Mouse (Mus musculus) 416B (cell line): Measurements from ENCODE around the gene Arhgef28.
A peak's percentile ranks its signal among the peaks of the same experiment; 100 is the strongest.

Experiments
- DNase-seq: peaks from one replicate; pipeline ENCODE4 v3.0.0; 2011; ENCODE audit warnings: low read depth

Gene Arhgef28

DNA sequence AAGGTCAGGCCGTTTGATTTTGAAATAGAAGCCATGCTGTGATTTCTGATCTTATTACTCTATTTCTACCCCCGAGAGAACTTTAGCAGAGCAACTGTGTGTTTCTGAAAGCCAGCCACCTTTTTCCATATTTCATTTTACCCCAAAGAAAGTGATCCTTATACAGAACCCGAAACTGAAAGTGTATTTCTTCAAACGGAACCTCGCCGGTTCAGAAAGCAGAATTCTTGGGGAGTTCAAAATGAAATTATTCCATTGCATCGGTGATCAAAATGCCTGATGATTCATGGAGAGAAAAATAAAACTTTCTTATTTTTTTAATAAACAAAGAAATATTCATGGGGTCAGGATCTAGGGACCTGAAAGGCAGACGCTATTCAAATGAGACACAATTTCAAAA lies 303.4 kb downstream of the Arhgef28 start:
- DNase-seq, result no peak

DNA sequence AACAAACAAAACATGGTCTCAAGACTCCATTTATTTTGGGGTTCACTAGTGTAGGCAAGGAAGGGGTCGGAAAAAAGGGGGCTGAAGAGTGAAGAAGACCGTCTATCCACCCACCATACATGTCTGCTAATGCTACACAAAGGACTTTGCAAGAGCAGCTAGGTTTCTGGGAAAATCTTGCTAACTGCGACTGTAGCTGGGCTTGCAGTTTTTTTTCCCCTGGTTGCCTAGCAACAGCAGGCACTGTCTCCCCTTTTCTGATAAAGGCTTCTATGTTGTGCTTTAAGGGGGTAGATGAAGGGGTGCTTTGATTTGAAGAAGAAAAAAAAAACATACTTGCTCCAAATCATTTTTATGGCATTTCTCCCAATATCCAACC lies 305.9 kb downstream of the Arhgef28 start:
- no peak for DNase-seq

DNA sequence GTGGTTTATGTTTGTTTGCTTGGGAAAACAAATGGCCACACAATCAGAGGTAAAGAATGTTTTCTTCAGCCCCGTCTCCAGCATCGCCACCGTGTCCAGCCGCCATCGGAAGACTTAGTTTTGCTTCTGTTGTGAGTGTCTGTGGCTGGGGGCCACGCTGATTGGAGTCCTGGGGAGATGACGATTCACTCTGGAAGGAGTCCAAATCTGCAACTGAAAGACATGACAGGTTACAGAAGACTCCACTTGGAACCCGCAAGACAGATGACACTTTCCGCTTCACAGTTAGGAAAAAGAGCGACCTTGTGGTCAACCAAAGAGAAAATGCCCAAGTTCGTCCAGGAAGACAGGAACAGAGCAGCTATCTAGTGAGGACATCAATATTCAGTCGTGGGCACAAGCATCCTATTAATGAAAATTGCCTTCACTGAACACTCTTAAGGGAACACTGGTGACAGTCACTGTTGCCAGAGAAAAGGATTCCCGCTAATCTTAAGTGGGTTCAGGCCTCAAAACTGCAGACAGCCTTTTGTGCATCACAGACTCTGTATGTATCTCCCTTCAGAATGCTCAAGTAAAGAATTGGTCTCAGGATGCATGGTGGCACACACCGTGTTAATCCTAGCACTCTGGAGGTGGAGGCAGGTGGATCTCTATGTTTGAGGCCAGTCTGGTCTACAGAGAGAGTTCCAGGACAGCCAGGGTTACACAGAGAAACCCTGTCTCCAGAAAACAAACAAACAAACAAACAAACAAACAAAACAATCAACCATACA lies 306.4 kb downstream of the Arhgef28 start:
- DNase-seq, result no peak

DNA sequence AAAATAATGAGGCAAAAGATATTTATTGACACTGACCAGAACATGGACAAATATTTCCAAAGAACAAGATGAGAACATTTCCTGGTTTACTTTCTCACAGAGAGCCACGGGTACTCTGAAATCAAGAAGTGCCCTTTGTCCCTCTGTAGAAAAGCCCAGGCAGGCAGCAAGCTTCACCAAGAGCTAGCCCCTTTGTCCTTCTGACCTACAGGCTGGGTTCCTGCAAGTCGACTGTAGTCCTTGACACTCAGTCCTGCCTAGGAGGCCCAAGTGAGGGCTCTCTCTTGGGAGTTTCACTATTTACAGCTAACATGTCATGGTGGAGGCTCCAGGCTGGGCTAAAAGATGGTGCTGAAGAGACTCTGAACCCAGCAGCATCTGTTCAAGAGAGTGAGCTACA lies 307.6 kb downstream of the Arhgef28 start:
- no peak for DNase-seq

DNA sequence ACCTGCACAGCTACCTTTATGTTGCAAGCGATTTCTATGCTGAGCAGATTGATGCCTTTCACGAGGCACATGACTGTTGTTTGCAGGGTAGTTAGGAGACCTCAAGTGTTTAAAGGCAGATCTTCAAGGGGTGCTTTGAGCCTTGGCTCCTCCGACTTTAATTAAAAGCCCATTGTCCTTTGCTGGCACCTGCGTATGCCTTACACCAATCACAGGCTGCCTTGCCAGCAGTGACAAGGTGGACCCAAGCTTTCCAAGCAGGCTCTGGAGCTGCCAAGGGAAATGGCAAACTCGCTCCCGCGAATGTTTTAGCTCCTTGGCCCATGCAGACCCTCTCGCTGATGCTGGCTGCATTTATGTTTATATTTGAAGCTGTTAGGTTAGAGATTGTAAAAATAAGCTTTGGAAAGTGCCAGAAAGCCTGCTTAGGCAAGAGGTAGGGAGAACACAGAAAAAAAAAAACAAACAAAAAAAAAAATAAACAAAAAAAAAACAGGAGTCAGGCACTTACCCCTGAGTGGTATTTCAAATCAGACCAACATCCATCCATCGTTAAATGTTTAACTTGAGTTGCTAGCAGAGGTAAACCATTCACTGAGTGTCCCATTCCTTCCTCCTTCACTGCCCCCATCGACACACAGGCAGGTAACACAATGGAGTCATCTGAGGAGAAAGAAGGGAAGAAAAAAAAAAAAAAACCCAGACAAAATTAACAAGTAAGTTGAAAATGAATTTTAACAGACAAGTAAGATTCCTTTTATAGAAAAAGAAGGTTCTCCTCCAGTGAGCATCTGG lies 313.0 kb downstream of the Arhgef28 start:
- no peak for DNase-seq

DNA sequence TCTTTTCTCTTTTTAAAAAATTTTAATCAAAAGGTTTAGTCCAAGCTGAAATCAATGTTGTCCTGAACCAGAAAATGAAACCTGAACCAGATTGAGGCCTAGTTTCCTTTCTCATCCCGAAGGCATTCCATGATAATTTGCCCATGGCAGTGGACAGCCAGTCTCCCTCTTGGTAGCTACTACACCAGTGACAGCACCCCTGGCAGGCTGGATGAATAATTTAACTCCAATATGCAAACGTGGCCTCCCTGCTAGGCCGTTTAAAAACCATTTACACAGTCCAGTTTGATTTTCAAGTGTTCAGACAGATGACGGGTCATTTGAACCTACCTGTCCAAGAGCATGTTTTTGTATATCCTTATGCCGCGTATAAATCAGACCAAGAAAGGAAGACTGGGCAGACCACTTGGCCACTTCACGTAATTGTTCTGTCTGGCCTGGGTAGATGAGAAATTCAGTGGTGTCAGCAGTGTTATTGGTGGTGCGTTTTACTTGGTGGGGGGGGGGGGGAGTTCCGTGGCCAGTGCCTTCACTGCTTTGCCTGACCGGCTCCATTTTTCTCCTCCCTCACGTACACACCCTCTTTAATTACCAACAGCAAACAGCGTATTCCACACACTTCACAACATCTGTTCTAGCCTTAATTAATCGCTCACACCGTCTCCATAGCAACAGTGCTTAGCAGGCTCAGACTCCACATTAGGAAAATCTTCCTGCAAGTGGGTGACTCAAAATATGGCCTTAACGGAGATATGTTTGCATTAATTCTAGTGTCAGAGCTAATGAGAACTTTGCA lies 314.0 kb downstream of the Arhgef28 start:
- DNase-seq, result no peak

DNA sequence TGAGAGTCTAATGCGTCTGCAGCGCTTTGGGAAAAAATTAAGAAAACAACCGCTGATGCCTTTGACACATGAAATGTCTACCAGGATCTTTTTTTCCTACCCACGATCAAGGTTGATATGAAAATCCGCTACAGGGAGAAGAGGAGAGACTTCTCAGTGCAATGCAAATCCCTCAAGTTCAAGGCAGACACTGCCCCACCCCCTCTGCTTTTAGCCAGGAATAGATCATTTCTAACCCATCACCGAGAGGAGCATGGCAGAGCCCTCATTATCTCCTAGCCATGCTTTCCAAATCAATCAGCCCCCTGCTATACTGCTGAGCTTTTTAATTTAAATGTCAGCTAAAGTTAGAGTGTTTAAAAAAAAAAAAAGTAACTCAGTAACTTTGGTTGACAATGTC lies 318.2 kb downstream of the Arhgef28 start:
- no peak for DNase-seq

DNA sequence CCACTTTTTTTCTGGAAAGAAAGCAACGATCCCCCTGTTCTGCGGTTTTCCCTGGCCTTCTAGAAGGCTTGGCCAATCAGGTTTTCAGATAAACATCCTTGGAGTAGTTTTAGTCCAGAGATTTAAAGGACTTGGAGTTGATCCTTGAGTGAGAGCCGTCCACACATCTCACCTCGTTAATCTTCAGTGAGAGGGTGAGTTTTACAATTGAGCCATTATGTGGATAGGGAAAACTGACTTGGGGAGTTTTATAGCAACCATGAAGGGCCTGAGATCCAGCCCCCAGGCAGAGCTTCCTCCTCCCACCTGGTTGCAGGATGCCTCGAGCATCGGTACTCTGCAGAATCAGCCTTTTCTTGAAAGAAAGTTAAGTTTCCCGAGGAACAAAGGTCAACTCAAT lies 318.7 kb downstream of the Arhgef28 start:
- DNase-seq, result no peak

DNA sequence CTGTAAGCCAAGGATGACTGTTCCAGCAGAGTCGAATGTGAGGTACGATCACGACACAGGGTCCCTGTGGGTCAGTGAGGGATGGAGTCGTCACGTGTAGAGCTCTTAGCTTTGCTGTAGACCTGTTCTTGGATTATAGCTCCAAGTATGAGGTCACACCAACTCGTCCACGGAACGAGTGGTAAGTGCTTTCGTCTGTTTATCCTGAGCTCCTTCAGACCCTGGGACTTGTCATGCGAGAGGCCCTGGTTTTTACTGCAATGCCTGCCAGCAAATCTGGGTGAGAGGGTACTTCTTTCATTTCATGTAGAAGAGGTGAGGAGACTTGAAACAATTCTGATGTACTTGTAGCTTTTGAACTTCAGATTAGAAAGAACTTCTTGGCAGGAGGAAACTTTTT lies 322.6 kb downstream of the Arhgef28 start:
- DNase-seq, result no peak

DNA sequence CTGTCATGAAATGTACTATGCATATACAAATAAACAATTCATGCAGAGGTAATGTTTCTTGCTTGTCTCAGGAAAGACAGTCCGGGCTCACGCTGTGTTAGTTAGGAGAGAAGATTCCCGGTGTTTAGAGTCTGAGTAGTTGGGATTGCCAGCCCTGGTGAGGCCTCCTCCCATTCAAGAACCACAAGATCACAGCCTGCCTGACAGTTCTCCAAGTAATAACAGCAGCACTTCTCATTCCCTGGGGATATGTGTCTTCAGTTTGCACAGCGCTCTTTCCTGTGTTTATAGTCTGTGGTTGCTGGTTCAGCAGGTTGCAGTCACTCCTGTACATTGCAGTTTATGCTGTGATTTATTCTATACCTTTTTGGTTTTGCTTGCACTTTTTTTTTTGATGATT lies 329.8 kb downstream of the Arhgef28 start:
- no peak for DNase-seq

DNA sequence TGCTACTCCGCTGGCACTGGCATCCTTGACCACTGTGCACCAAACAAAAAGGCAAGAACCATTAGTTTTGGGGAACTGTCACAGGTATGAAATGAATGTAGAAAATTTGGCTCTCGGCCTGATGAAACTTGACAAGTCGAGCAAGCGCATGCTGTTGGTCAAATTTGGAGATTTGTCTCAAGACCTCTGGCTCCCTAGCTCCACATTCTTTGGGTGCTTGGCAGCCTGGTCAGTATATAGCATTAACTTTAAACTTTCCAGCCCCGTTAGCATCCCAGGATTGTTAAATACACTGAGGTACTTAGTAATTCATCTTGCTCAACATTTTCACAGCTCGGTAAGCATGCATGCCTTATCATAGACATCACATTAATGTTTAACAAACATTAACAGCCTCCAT lies 330.2 kb downstream of the Arhgef28 start:
- no peak for DNase-seq

DNA sequence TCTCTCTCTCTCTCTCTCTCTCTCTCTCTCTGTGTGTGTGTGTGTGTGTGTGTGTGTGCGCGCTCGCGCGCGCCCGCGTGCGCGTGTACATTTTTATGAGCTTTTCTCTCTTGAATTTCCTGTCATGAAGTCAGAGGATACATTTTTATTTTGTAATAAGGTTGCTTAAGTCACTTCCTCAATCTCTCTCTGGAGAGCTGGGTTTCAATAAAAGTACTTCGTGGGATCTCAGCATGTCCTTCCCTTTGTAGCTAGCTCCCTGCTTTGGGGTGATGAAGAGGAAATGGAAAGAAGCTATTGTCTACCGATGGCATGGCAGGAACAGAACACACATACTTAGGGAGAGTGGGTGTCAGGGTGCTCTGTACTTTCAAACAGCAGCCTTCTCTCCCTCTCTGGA lies 336.8 kb downstream of the Arhgef28 start:
- DNase-seq, result peak; percentile 31

DNA sequence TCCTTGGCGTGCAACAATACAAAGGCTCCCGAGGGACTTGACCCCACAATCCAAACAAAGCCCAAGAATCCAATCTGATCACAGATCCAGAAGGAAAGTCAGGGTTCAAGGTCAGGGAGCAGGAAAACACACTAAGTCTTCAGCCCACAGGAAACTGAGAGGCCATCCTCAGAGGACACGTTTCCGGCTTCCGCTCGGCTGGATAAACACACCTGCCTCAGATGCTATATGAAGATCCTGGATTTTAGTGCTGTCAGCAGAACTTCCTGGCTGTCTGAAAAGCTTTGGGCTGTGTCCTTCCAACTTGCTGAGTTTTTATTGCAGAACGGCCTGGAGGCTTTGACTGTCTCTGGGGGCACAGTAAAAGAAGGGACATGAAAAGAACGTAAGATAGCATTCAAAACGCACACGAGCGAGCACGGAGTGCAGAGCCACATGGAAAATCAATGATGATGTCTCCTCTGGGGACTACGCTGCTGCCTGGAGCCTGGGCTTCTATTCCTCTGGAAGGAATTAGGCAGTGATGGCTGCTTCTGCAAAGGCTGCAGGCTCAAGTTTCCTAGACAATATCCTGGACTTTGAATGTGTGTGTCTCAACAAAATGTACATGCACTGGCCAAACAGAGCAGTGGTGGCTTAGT lies 338.8 kb downstream of the Arhgef28 start:
- DNase-seq, result no peak

DNA sequence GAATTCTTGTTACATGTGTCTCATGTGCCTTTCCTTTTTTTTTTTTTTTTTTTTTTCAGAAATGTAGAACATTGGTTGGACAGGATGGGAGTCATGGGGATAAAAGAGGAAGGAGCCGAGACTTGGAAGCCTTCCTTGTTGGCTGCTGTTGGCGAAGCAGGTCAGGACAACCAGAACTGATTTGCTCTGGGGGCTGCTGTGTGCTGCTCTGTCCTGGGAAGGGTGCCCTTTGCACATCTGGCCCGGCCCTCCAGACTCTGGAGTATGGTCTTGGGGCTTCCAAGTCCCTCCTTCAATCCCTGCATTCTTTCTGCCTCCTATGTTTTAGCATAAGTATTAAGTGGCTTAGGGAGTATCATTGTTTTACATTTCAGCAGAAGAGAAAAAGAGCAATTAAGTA lies 347.2 kb downstream of the Arhgef28 start:
- DNase-seq, result no peak

DNA sequence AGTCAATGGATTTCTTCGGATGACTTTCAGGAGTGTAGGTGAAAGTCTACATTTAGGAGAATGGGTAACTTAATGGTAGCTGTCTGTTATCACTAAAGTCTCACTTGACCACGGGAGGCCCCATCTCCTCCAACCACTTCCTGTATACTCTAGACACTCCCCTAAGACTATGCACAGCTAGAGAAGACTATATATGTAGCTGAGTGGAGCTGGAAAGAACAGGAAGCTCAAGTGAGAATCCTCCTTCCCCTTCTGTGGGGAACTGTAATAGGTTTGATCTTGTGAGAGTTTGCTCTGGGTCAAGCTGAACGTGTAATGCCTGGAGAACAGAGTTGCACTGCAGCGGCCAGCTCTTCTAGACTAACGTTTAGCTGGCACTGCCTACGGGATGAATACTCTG lies 348.4 kb downstream of the Arhgef28 start:
- peak; percentile 79 for DNase-seq

DNA sequence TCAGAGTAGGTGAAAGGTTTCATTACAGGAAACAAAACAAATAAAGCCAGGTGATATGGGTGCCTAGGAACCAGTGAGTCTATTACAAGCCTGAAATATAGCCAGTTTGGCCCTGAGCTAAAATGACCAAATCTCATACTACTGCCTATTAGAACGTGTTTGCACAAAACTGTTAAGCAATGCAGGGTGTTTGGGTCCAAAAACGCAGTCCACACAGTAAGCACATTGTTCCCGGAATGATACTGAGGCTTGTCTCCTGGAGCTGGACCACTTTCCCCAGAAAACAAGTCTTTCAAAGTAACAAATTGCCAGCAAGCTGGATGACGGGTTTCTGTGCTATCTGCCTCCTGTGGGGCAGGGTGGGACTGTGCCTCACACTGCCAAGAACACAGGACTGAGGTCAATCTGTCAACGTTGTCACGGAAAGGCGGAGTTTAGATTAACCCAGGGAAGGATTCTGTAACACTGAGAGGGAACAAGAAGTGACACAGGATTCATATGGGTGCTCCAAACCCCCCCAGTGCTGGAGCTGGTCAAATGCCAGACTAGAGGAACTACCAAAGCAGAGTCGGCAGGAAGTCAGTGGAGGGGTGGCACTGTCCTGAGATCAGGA lies 352.8 kb downstream of the Arhgef28 start:
- no peak for DNase-seq
